Mouse (Mus musculus) cortical plate, adult 2 months (tissue): ENCODE measurements around the gene Trim14.

Experiments used
- CTCF ChIP-seq: fragments of 200-500 bp; IDR thresholded peaks from 2 replicates; pipeline ENCODE4 v1.5.1; 2011; ENCODE audit warnings: mild to moderate bottlenecking, control low read depth, low read length; ENCODE audit not compliant: insufficient read depth; ENCODE audit errors: extremely low read depth
- POLR2A ChIP-seq: fragments of 200-500 bp; IDR thresholded peaks from 2 replicates; pipeline ENCODE4 v1.6.1; 2011; ENCODE audit warnings: mild to moderate bottlenecking, low read length, control low read depth; ENCODE audit not compliant: insufficient read depth; ENCODE audit errors: extremely low read depth

GRCm38 (mm10) chr4:46498976-46499375 is 37.0 kb downstream of the Trim14 start:
- TF ChIP-seq CTCF: peak; percentile 63
- no peak for TF ChIP-seq POLR2A
